Mouse (Mus musculus) CD4-positive helper T cell, adult 2 months (primary cell): ENCODE measurements at regions not wholly inside any gene's neighbourhood (a gene's known extent, or its start where the extent isn't known, plus 50 kb on each side); places are given as distances from the start of the nearest gene placed in this dataset.
"Not testable (repeated sequence)": the region's sequence is repeated elsewhere in the genome, so short reads cannot be mapped to it uniquely, and the experiment has no call there.

Source experiments
- DNase-seq: peaks from one replicate; pipeline ENCODE4 v3.0.0-alpha.2; 2012; ENCODE audit warnings: low read depth, missing footprints, low spot score

DNA sequence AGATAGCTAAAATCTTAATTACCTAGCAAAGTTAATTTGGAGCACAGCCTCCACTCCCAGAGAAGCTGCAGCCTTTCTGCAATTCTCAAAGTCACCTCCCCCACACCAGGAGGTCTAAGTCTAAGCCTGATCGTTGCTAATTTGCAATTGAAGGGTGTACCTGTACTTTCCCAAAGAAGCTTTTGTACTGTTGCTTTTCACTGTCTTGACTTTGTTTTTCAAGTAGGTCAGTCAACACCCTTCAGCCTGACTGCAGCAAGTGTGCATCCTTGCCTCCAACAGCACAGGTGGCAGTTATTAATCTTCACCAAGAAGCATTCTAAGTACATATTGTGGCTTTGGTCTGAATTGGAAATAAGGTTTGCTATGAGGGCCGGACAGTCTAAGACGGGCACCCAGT, 91.7 kb upstream of the Slc22a30 start:
- not testable (repeated sequence) for DNase-seq

DNA sequence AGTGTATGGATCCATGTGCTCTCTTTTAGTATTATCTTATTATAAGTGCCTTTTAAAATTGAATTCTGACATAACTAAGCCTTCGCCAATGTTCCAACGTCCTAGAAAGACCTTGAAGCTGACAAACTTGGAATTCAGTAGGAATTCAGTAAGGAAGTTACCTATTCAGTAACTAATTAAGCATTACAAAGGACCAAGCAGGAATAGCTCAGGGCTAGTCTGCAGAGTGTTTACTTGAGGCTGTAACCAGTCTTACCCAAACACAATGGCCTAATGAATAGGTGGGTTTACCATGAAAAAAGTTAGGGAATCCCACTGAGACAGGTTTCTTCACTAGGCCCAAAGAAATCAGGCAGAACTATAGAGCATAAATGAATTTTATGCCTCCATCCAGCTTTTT, 92.6 kb upstream of the Slc22a30 start:
- not testable (repeated sequence) for DNase-seq

DNA sequence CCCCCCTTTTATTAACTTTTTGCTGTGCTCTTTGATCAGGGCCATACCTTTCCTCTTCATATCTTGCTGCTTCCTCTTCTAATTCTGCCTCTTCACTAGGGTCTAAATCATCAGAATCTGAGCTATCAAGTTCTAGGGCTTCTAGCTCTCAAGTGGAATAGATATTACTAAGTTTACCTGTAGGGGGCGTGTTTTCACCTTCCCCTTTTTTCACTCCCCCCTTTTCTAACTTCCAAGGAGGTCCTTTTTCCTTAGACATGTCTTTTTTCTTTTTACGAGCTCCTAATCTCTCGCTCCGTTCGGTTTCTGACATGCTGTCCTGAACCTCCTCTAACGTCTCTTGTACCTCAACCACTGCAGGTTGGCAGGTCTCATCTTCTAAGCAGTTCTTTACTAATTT, 73.3 kb upstream of the Slc22a8 start:
- DNase-seq: not testable (repeated sequence)

DNA sequence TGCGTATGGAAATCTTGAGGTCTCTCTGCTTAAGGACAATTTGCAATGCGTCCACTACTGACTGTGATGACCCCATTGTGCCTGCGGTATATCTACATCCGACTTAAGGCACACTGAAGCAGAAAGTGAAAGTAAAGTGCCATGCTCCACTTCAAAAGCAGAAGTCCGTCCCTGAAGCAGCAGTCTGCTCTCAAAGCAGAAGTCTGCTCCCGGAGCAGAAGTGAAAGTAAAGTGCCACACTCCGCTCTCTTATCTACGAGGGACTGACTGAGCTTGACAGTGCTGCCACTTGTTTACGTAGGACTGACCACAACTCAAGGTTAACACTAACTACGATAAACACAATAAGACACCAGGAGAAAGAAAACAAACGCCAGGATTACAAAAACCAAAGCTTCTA, 72.8 kb upstream of the Slc22a8 start:
- DNase-seq: peak; percentile 92

DNA sequence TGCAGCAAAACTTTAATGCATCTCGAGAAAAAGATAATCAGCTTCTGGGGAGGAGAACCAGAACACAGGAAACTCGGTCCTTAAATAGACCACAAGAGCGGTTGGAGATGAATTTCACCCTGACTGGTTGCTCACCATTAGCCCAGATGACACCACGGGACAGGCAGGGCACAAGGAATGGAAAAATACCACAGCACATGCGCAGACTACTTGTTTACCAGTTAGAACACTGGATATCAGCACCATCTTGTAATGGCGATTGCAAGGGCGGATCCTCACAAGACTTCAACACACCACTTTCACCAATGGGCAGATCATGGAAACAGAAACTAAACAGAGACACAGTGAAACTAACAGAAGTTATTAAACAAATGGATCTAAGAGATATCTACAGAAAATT, 72.1 kb upstream of the Slc22a8 start:
- peak; percentile 83 for DNase-seq

DNA sequence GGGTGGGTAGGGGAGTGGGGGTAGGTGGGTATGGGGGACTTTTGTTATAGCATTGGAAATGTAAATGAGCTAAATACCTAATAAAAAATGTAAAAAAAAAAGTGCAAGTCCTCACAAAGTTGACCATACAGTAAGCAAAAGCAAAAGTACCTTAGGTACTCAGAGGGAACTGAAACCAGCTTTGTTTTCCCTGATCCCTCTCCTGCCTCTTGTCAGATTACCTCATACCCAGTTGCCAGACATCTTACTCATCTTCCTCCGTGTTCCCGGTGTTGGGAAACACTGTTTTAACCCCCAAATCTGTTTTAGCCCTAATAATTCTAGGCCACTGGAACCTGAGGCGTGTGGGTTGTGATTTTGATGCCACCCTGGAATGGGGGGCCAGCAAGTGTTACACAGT, 56.5 kb upstream of the Slc22a8 start:
- no peak for DNase-seq

DNA sequence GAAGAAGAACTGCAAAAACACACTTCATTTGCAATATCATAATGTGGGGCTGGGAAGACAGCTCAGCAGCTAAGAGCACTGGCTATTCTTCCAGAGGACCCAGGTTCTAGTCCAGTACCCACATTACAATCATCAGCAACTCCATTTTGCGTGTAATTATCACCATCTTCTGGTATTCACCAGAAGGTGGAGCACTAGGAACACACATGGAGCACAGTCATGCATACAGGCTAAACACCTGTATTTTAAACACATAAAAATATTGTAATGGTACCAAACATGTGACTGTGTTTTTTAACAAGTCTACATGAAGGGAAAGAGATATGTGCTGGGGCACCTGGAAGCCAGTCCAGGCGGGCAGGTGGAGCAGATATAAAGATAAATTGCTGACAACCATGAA, 55.0 kb upstream of the Slc22a8 start:
- DNase-seq: no peak
